Mouse (Mus musculus) heart, embryonic 12.5 days (tissue): ENCODE measurements around the gene Gm9922. TPM values are rescaled to one million over a fixed set of nuclear protein-coding genes. Genes with fewer than 3 reads are reported as not detected.

Experiments
- ATAC-seq: fragments of 200-750 bp; cut with Nextera tagmentation; 2 replicates; pipeline ENCODE4 v1.8.0; 2017; ENCODE audit warnings: moderate TSS enrichment, moderate library complexity; ENCODE audit not compliant: insufficient number of reproducible peaks, low FRiP score
- H3K27ac ChIP-seq: fragments of 300-500 bp; sonication (generic); 2 replicates; pipeline ENCODE4 v1.5.1; 2016; ENCODE audit warnings: mild to moderate bottlenecking, moderate library complexity; ENCODE audit not compliant: poor library complexity, severe bottlenecking
- H3K27me3 ChIP-seq: fragments of 300-500 bp; sonication (generic); replicated peaks from 2 replicates; pipeline ENCODE4 v1.6.1; 2016; ENCODE audit warnings: mild to moderate bottlenecking, moderate library complexity
- H3K36me3 ChIP-seq: fragments of 300-500 bp; sonication (generic); 2 replicates; pipeline ENCODE4 v1.6.1; 2016; ENCODE audit warnings: mild to moderate bottlenecking, moderate library complexity
- H3K4me1 ChIP-seq: fragments of 300-500 bp; sonication (generic); replicated peaks from 2 replicates; pipeline ENCODE4 v1.6.1; 2016; ENCODE audit warnings: mild to moderate bottlenecking
- H3K4me2 ChIP-seq: fragments of 300-500 bp; sonication (generic); 2 replicates; pipeline ENCODE4 v1.6.1; 2016; ENCODE audit warnings: mild to moderate bottlenecking, moderate library complexity
- H3K4me3 ChIP-seq: fragments of 300-500 bp; sonication (generic); 2 replicates; pipeline ENCODE4 v1.5.1; 2016; ENCODE audit warnings: mild to moderate bottlenecking
- H3K9ac ChIP-seq: fragments of 300-500 bp; sonication (generic); 2 replicates; pipeline ENCODE4 v1.6.1; 2016; ENCODE audit warnings: mild to moderate bottlenecking, moderate library complexity
- H3K9me3 ChIP-seq: fragments of 300-500 bp; sonication (generic); replicated peaks from 2 replicates; pipeline ENCODE4 v1.6.1; 2016; ENCODE audit warnings: mild to moderate bottlenecking, moderate library complexity
- WGBS: fragments of 180-500 bp; shearing (Covaris S2); methylation state at CpG from one replicate; pipeline ENCODE4 v1.1.7; 2016; 5-methylcytosine and 5-hydroxymethylcytosine counted together
- polyA plus RNA-seq: library from polyadenylated mRNA; unstranded; fragments of >200 nt; fragmentation: Nextera tagmentation; extraction: Ambion mirVana; gene quantifications from 2 replicates; pipeline ENCODE4 v1.2.1, GENCODE M21; 2016

Gm9922 gene
- polyA plus RNA-seq, 1 experiment from 2014 or later = 3.9 TPM

DNA sequence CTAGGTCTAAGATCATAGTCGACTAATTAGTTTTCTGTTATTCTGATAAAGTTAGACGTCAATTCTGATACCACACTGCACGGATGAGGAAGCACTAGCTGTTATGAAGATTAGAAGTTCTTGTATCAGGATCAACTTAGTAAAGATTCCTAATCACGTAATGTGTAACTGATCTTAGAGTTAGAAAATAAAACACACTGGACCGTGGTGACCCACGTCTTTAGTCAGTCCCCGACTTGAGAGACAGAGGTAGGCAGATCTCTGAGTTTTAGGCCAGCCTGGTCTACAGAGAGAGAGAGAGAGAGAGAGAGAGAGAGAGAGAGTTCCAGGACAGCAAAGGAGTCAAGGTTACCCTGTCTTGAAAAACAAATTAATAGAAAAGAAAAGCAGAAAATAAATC is 18.8 kb upstream of the Gm9922 start:
- no peak overlapping the region for H3K9ac ChIP-seq
- ATAC-seq = no peak
- H3K27me3 ChIP-seq = no peaks in the 10 kb centered on the region
- no peaks in the 10 kb centered on the region for H3K4me1 ChIP-seq
- H3K9me3 ChIP-seq = no peaks in the 10 kb centered on the region
- H3K4me3 ChIP-seq = no peak overlapping the region
- no peak overlapping the region for H3K4me2 ChIP-seq
- H3K36me3 ChIP-seq = no peaks in the 10 kb centered on the region
- WGBS = 81% methylated on average over 7 of the region's 7 CpGs
- H3K27ac ChIP-seq = no peak overlapping the region

GRCm38 (mm10) chr14:101747811-101748210 is 18.2 kb upstream of the Gm9922 start:
- Histone ChIP-seq H3K9ac (no peak overlapping the region), H3K27me3 (no peaks in the 10 kb centered on the region), H3K4me3 (no peak overlapping the region), H3K4me2 (no peak overlapping the region), H3K27ac (no peak overlapping the region), H3K9me3 (no peaks in the 10 kb centered on the region), H3K4me1 (no peaks in the 10 kb centered on the region), H3K36me3 (no peaks in the 10 kb centered on the region)
- ATAC-seq = no peak
- WGBS = 85% methylated on average over 11 of the region's 11 CpGs

DNA sequence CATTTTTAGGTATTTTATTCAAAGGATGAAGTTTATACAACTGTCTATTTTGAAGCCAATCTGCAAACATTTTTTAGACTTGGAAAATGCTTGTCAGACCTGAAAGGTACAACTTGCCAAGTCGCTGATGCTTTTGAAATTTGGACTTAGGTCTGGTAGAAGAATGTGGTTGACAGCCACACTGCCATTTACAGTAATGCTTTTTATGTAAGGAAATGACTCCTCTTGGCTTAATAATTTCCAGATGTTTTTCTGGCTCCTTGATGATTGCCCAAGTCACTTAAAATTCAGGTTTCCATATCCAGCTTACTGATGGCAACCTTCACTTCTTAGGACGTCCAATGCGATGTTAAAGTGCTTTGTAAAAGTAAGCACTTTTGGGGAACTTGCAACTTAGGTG is 17.0 kb upstream of the Gm9922 start:
- Histone ChIP-seq H3K9me3 (no peaks in the 10 kb centered on the region), H3K4me2 (no peak overlapping the region), H3K27me3 (no peaks in the 10 kb centered on the region), H3K4me3 (no peak overlapping the region), H3K36me3 (no peaks in the 10 kb centered on the region), H3K4me1 (no peaks in the 10 kb centered on the region), H3K9ac (no peak overlapping the region), H3K27ac (no peak overlapping the region)
- 71% methylated on average over 3 of the region's 3 CpGs for WGBS
- ATAC-seq = no peak

GRCm38 (mm10) chr14:101737501-101737900 is 7.9 kb upstream of the Gm9922 start:
- WGBS = 79% methylated on average over 4 of the region's 4 CpGs
- Histone ChIP-seq H3K4me3 (no peak overlapping the region), H3K27ac (no peak overlapping the region), H3K27me3 (no peaks in the 10 kb centered on the region), H3K4me1 (peaks cover 5% of the 10 kb centered on the region; the same call in 1 of the 2 replicates), H3K4me2 (no peak overlapping the region), H3K9ac (no peak overlapping the region), H3K9me3 (no peaks in the 10 kb centered on the region), H3K36me3 (no peaks in the 10 kb centered on the region)
- ATAC-seq = no peak

DNA sequence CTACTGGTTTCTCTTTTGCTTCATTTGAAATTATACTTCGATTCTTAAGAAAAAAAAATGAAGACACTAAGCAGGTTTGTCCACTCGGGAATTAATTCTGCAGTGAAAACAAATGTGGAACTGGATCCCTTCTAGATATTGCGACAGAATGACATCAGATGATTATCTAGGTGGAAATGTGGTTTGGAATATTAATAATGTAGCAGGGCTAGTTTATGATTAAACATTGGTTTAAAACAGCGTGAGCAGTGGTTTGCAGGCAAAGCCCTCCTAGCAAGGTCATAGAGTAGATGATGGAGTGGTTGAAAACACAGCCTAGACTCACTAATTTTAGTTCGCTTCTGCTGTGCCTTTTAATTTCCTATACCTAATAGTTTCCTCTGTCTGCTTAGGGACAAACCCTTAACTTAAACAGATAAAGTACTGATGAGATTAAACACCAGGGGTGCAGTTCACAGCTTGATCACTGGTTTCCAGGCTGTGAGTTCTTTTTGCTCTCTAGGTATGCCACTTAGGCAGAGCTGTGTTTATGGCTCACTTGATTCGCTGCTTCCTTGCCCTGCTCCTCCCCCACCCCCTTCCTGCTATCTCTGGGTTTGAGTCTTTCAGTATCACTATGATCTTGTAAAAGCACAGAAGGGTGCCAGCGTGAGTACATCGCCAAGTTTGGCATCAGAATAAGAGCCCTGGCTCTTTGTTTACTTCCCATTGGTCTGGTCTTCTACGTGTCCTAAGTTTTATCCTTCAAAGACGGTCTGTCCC is 4.1 kb upstream of the Gm9922 start:
- Histone ChIP-seq H3K9me3 (no peaks in the 10 kb centered on the region), H3K36me3 (no peaks in the 10 kb centered on the region), H3K27me3 (peaks cover 5% of the 10 kb centered on the region; the same call in 1 of the 2 replicates), H3K4me2 (peak overlapping the region; percentile 36; the same call in 1 of the 2 replicates), H3K4me1 (peaks cover 14% of the 10 kb centered on the region; the same call in 1 of the 2 replicates), H3K9ac (no peak overlapping the region), H3K27ac (no peak overlapping the region), H3K4me3 (no peak overlapping the region)
- no peak for ATAC-seq
- WGBS = 26% methylated on average over 10 of the region's 10 CpGs

GRCm38 (mm10) chr14:101729972-101730692 is 518 bp upstream of the Gm9922 start:
- Histone ChIP-seq H3K27me3 (peaks cover 5% of the 10 kb centered on the region; the same call in 1 of the 2 replicates), H3K4me2 (peak overlapping the region; percentile 98), H3K4me1 (peaks cover 21% of the 10 kb centered on the region), H3K27ac (no peak overlapping the region), H3K4me3 (peak overlapping the region; percentile 63), H3K9me3 (no peaks in the 10 kb centered on the region), H3K9ac (peak overlapping the region; percentile 87), H3K36me3 (no peaks in the 10 kb centered on the region)
- ATAC-seq = peak; percentile 54
- 1% methylated on average over 28 of the region's 28 CpGs for WGBS

- Histone ChIP-seq H3K4me2 (no peak overlapping the region), H3K9me3 (no peaks in the 10 kb centered on the region), H3K4me3 (no peak overlapping the region), H3K27me3 (no peaks in the 10 kb centered on the region), H3K36me3 (no peaks in the 10 kb centered on the region), H3K4me1 (no peaks in the 10 kb centered on the region), H3K9ac (no peak overlapping the region), H3K27ac (no peak overlapping the region)
- no peak for ATAC-seq
- 71% methylated on average over 2 of the region's 2 CpGs for WGBS
Measured at GRCm38 (mm10) chr14:101714414-101714813, 15.2 kb downstream of the Gm9922 start.

DNA sequence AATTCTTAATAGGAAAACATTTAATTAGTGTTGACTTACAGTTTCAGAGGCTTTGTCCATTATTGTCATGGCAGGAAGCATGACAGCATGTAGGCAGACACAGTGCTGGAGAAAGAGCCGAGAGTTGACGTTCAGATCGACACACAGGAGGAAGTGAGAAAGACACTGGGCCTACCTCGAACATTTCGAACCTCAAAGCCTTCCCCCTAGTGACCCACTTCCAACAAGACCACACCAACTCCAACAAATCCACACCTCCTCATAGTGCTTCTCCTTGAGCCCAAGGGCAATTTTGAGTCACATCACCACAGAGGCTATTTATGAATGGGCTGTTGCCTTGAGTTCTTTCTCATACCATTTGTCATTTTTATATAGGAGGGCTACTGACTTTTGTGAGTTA is 22.5 kb downstream of the Gm9922 start:
- 82% methylated on average over 5 of the region's 5 CpGs for WGBS
- H3K9me3 ChIP-seq = no peaks in the 10 kb centered on the region
- no peak overlapping the region for H3K9ac ChIP-seq
- H3K27ac ChIP-seq = no peak overlapping the region
- ATAC-seq = no peak
- H3K27me3 ChIP-seq = no peaks in the 10 kb centered on the region
- no peaks in the 10 kb centered on the region for H3K4me1 ChIP-seq
- no peaks in the 10 kb centered on the region for H3K36me3 ChIP-seq
- no peak overlapping the region for H3K4me3 ChIP-seq
- no peak overlapping the region for H3K4me2 ChIP-seq

GRCm38 (mm10) chr14:101704479-101704878 is 25.1 kb downstream of the Gm9922 start:
- Histone ChIP-seq H3K36me3 (no peaks in the 10 kb centered on the region), H3K9ac (no peak overlapping the region), H3K4me3 (no peak overlapping the region), H3K27ac (no peak overlapping the region), H3K9me3 (no peaks in the 10 kb centered on the region), H3K4me2 (no peak overlapping the region), H3K4me1 (no peaks in the 10 kb centered on the region), H3K27me3 (no peaks in the 10 kb centered on the region)
- ATAC-seq = no peak
- 69% methylated on average over 4 of the region's 4 CpGs for WGBS

DNA sequence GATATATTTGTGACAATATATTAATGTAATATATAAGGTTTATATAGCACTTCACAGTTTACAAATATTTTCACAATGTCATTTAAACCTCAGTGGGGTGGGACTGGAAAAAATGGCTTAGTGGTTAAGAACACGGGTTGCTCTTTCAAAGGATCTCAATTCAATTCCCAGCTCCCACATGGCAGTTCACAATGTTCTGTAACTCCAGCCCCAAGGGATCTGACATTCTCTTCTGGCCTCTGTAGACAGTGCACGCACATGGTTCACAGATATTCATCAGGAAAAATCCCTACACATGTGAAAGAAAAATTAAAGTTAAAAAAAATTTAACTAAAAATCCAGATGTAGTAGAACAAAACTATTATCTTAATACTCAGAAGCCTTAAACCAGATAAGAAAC is 41.2 kb downstream of the Gm9922 start:
- Histone ChIP-seq H3K27me3 (no peaks in the 10 kb centered on the region), H3K27ac (no peak overlapping the region), H3K9me3 (no peaks in the 10 kb centered on the region), H3K4me3 (no peak overlapping the region), H3K4me1 (no peaks in the 10 kb centered on the region), H3K9ac (no peak overlapping the region), H3K4me2 (no peak overlapping the region), H3K36me3 (0 out of 2 replicates have a peak, but pooled peaks cover 5% of the 10 kb centered on the region)
- ATAC-seq = no peak
- 83% methylated on average over 2 of the region's 2 CpGs for WGBS

GRCm38 (mm10) chr14:101687696-101688095 is 41.9 kb downstream of the Gm9922 start:
- Histone ChIP-seq H3K27me3 (no peaks in the 10 kb centered on the region), H3K36me3 (0 out of 2 replicates have a peak, but pooled peaks cover 3% of the 10 kb centered on the region), H3K9me3 (no peaks in the 10 kb centered on the region), H3K4me3 (no peak overlapping the region), H3K27ac (no peak overlapping the region), H3K9ac (no peak overlapping the region), H3K4me2 (no peak overlapping the region), H3K4me1 (no peaks in the 10 kb centered on the region)
- 91% methylated on average over 6 of the region's 6 CpGs for WGBS
- ATAC-seq = no peak
